Mouse (Mus musculus): Measurements from ENCODE around the gene Cnnm4. TPM values are rescaled to one million over a fixed set of nuclear protein-coding genes. Genes with fewer than 3 reads are reported as not detected.

Gene Cnnm4
- polyA plus RNA-seq, 1 experiment from 2014 or later: 10.2 TPM

- Histone ChIP-seq H3K36me3 (ENCODE audit: poor library complexity, severe bottlenecking) (peaks cover 26% of the 10 kb centered on the region), H3K9me3 (replicated peaks) (no peaks in the 10 kb centered on the region), H3K27ac (no peak overlapping the region), H3K27me3 (no peaks in the 10 kb centered on the region), H3K4me1 (0 out of 2 replicates have a peak, but pooled peaks cover 3% of the 10 kb centered on the region), H3K4me3 (no peak overlapping the region), H3K9ac (no peak overlapping the region), H3K4me2 (no peak overlapping the region)
- ATAC-seq: no peak
- WGBS: 75% methylated on average over 2 of the region's 2 CpGs
These were observed 25.9 kb downstream of the Cnnm4 start for GRCm38 (mm10) chr1:36497312-36497711.

- Histone ChIP-seq H3K27me3 (no peaks in the 10 kb centered on the region), H3K4me2 (no peak overlapping the region), H3K9ac (no peak overlapping the region), H3K4me3 (no peak overlapping the region), H3K27ac (no peak overlapping the region), H3K9me3 (replicated peaks) (no peaks in the 10 kb centered on the region), H3K4me1 (no peaks in the 10 kb centered on the region), H3K36me3 (ENCODE audit: poor library complexity, severe bottlenecking) (peaks cover 35% of the 10 kb centered on the region)
- 10% methylated on average over 3 of the region's 3 CpGs for WGBS
- ATAC-seq: peak; percentile 63; the same call in 1 of the 2 replicates
These were observed 29.8 kb downstream of the Cnnm4 start for GRCm38 (mm10) chr1:36501261-36501660.

GRCm38 (mm10) chr1:36508238-36508637 is 36.8 kb downstream of the Cnnm4 start:
- H3K27me3 ChIP-seq: no peaks in the 10 kb centered on the region
- no peak overlapping the region for H3K27ac ChIP-seq
- H3K9me3 ChIP-seq (replicated peaks): no peaks in the 10 kb centered on the region
- no peak for ATAC-seq
- no peak overlapping the region for H3K4me3 ChIP-seq
- H3K4me1 ChIP-seq: peaks cover 5% of the 10 kb centered on the region
- H3K9ac ChIP-seq: no peak overlapping the region
- H3K36me3 ChIP-seq (ENCODE audit: poor library complexity, severe bottlenecking): peaks cover 24% of the 10 kb centered on the region
- H3K4me2 ChIP-seq: no peak overlapping the region
- 93% methylated on average over 5 of the region's 5 CpGs for WGBS

GRCm38 (mm10) chr1:36511289-36512021 is 40.0 kb downstream of the Cnnm4 start, which contains the start of gene Cnnm3:
TSS of gene Cnnm3 (plus strand) at chr1:36511867.
- H3K4me2 ChIP-seq: peak within 1 kb of the TSS; percentile 94
- peak within 1 kb of the TSS; percentile 99 for H3K27ac ChIP-seq
- WGBS: under 1% methylated on average over 51 of the region's 51 CpGs
- H3K4me1 ChIP-seq: peaks cover 35% of the 10 kb centered on the region
- ATAC-seq: peak; percentile 99
- peaks cover 16% of the 10 kb centered on the region for H3K36me3 ChIP-seq (ENCODE audit: poor library complexity, severe bottlenecking)
- H3K9ac ChIP-seq: peak within 1 kb of the TSS; percentile 91
- H3K4me3 ChIP-seq: peak within 1 kb of the TSS; percentile 96
- H3K9me3 ChIP-seq (replicated peaks): no peaks in the 10 kb centered on the region
- H3K27me3 ChIP-seq: no peaks in the 10 kb centered on the region

- no peaks in the 10 kb centered on the region for H3K27me3 ChIP-seq
- under 1% methylated on average over 81 of the region's 126 CpGs for WGBS
- peak overlapping the region; percentile 99 for H3K27ac ChIP-seq
These were observed 40.9 kb downstream of the Cnnm4 start for GRCm38 (mm10) chr1:36512089-36512965.

GRCm38 (mm10) chr1:36512966-36513280 is 41.5 kb downstream of the Cnnm4 start:
- H3K9me3 ChIP-seq (replicated peaks): no peaks in the 10 kb centered on the region
- H3K4me2 ChIP-seq: peak overlapping the region; percentile 94
- no peaks in the 10 kb centered on the region for H3K27me3 ChIP-seq
- peak overlapping the region; percentile 91 for H3K9ac ChIP-seq
- H3K27ac ChIP-seq: peak overlapping the region; percentile 99
- ATAC-seq: no peak
- H3K36me3 ChIP-seq (ENCODE audit: poor library complexity, severe bottlenecking): peaks cover 18% of the 10 kb centered on the region
- H3K4me1 ChIP-seq: peaks cover 43% of the 10 kb centered on the region
- 1% methylated on average over 16 of the region's 16 CpGs for WGBS
- H3K4me3 ChIP-seq: peak overlapping the region; percentile 96

More at GRCm38 (mm10) chr1:36512089-36512965, 40.9 kb downstream of the Cnnm4 start:
- peak overlapping the region; percentile 91 for H3K9ac ChIP-seq
- ATAC-seq: peak; percentile 68
- peak overlapping the region; percentile 94 for H3K4me2 ChIP-seq
- H3K36me3 ChIP-seq (ENCODE audit: poor library complexity, severe bottlenecking): peaks cover 18% of the 10 kb centered on the region
- peak overlapping the region; percentile 96 for H3K4me3 ChIP-seq
- peaks cover 37% of the 10 kb centered on the region for H3K4me1 ChIP-seq
- H3K9me3 ChIP-seq (replicated peaks): no peaks in the 10 kb centered on the region

GRCm38 (mm10) chr1:36513310-36513709 is 41.9 kb downstream of the Cnnm4 start:
- 4% methylated on average over 1 of the region's 1 CpGs for WGBS
- H3K4me2 ChIP-seq: peak overlapping the region; percentile 94
- H3K27ac ChIP-seq: peak overlapping the region; percentile 99
- no peaks in the 10 kb centered on the region for H3K9me3 ChIP-seq (replicated peaks)
- H3K9ac ChIP-seq: peak overlapping the region; percentile 91
- H3K4me1 ChIP-seq: peaks cover 44% of the 10 kb centered on the region
- peaks cover 22% of the 10 kb centered on the region for H3K36me3 ChIP-seq (ENCODE audit: poor library complexity, severe bottlenecking)
- H3K27me3 ChIP-seq: no peaks in the 10 kb centered on the region
- peak overlapping the region; percentile 96 for H3K4me3 ChIP-seq
- ATAC-seq: no peak

GRCm38 (mm10) chr1:36513718-36514117 is 42.3 kb downstream of the Cnnm4 start:
- Histone ChIP-seq H3K27me3 (no peaks in the 10 kb centered on the region), H3K9me3 (replicated peaks) (no peaks in the 10 kb centered on the region), H3K36me3 (ENCODE audit: poor library complexity, severe bottlenecking) (peaks cover 26% of the 10 kb centered on the region), H3K4me2 (peak overlapping the region; percentile 94), H3K4me1 (peaks cover 44% of the 10 kb centered on the region), H3K4me3 (peak overlapping the region; percentile 96), H3K27ac (peak overlapping the region; percentile 46), H3K9ac (peak overlapping the region; percentile 91; the same call in 1 of the 2 replicates)
- no peak for ATAC-seq
- 28% methylated on average over 2 of the region's 2 CpGs for WGBS

GRCm38 (mm10) chr1:36518259-36518658 is 46.8 kb downstream of the Cnnm4 start:
- Histone ChIP-seq H3K4me1 (peaks cover 48% of the 10 kb centered on the region), H3K9ac (no peak overlapping the region), H3K27me3 (no peaks in the 10 kb centered on the region), H3K27ac (no peak overlapping the region), H3K4me2 (no peak overlapping the region), H3K9me3 (replicated peaks) (no peaks in the 10 kb centered on the region), H3K36me3 (ENCODE audit: poor library complexity, severe bottlenecking) (peaks cover 70% of the 10 kb centered on the region), H3K4me3 (no peak overlapping the region)
- WGBS: 89% methylated on average over 3 of the region's 3 CpGs
- no peak for ATAC-seq

- ATAC-seq: no peak
- WGBS: 92% methylated on average over 11 of the region's 11 CpGs
- Histone ChIP-seq H3K36me3 (ENCODE audit: poor library complexity, severe bottlenecking) (peaks cover 84% of the 10 kb centered on the region), H3K4me1 (peaks cover 41% of the 10 kb centered on the region), H3K4me3 (no peak overlapping the region), H3K27me3 (no peaks in the 10 kb centered on the region), H3K27ac (no peak overlapping the region), H3K9me3 (replicated peaks) (no peaks in the 10 kb centered on the region), H3K9ac (no peak overlapping the region), H3K4me2 (no peak overlapping the region)
These were observed 48.2 kb downstream of the Cnnm4 start for GRCm38 (mm10) chr1:36519626-36520025.

GRCm38 (mm10) chr1:36522210-36522609 is 50.8 kb downstream of the Cnnm4 start:
- WGBS: 95% methylated on average over 7 of the region's 7 CpGs
- Histone ChIP-seq H3K9me3 (replicated peaks) (no peaks in the 10 kb centered on the region), H3K27me3 (no peaks in the 10 kb centered on the region), H3K27ac (no peak overlapping the region), H3K4me2 (no peak overlapping the region), H3K9ac (no peak overlapping the region), H3K4me1 (peaks cover 28% of the 10 kb centered on the region), H3K4me3 (no peak overlapping the region), H3K36me3 (ENCODE audit: poor library complexity, severe bottlenecking) (peaks cover 99% of the 10 kb centered on the region)
- ATAC-seq: no peak
